Mouse (Mus musculus) R1 (cell line): ENCODE data around the gene Rhoh.

Source experiments
- DNase-seq: peaks from one replicate; pipeline ENCODE4 v3.0.0-alpha.2; 2018; ENCODE audit warnings: low read depth, low spot score

Gene Rhoh

DNA sequence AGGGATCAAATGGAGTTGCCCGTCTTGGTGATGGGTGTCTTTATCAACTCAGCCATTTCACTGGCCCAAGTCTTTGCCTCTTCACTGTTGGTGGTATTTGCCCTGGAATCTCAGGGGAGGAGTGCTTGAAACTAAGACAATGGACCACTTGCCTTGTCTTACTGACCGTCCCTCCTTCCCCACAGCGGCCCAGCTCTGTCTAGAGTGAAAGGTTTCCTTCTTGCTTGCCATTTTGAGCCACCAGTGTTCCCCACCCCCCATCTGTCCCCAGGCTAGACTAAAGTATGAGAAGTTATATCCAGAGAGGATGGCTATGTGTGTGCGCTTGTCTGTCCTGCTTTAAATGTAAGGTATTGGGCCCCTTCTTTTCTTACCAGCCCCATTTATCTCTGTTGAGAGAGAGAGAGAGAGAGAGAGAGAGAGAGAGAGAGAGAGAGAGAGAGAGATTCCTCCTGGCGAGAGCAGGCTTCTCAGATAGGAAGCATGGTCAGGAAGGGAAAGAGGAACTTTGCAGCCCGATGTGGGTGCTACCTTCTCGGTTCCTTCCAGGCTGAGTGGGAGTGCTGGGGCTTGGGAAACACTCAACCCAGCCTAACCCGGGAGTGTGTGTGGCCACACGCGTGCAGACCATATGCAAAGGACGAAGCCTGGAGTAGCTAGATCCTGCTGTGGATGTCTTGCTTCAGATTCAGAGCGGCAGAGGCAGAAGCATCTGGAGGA is 572 bp upstream of the Rhoh start:
- no peak for DNase-seq

DNA sequence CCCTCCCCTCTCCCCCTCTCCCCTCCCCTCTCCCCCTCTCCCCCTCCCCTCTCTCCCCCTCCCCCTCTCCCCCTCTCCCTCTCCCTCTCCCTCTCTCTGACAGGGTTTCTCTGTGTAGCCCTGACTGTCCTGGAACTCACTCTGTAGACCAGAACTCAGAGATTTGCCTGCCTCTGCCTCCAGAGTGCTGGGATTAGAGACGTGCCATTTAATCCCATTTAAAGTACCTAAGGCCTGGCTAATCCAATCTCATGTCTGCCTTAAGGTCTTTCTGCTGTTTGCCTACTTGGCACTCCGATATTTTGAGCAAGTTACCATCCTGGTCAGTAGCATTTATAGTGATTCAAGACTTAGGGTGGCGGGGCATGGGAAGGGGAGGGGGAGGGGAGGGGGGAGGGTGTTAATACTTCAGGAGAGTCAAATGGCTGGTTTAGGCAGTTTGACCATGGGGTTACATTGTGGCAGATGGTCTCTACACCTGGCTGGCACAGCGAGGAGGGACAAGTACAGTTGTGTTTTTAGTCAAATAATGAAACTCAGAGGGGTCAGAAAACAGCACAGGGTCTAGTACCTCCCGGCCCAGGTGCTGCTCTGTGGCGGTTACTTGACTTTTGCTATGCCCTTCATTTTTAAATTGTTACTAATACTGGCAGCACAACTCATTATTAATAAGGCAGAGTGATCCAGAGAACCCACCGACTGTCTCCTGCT is 1.4 kb downstream of the Rhoh start:
- DNase-seq = no peak

DNA sequence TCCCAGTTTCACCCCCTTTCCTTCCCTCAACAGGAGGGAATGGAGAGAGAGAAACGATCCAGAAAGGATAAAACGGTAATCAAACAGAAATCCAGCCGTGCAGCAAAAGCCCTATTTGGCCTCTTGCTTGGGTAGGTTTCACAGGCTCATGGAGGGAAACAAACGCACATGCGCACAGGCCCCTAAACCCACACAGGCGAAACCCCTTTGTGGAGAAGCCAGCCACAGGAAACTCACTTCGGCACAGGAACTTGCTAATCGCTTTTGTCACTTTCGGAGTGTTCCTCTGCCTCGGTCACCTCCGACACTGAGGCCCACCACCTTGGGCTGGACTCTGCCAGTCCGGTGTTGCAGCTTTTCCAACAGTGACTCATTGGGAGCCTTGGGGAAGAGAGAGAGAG is 2.3 kb downstream of the Rhoh start:
- DNase-seq = no peak

DNA sequence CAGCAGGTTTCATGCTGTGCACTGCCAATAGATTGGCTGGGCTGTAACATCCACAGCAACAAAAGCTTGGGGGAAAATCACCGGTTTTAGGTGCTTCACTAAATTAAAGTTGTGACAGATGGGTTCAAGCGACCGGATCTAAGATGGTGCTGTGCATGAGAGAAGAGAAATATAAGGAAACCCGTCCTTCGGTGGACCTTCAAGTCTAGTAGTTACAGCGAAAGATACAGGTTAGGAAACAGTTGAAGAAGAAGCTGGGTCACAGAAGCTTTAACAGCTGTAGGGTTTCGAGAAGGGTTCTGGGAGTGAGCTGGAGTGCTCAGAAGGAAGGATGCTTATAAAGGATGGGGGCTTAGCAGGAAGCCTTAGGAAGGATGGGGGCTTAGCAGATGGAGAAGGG is 3.5 kb downstream of the Rhoh start:
- DNase-seq = no peak

DNA sequence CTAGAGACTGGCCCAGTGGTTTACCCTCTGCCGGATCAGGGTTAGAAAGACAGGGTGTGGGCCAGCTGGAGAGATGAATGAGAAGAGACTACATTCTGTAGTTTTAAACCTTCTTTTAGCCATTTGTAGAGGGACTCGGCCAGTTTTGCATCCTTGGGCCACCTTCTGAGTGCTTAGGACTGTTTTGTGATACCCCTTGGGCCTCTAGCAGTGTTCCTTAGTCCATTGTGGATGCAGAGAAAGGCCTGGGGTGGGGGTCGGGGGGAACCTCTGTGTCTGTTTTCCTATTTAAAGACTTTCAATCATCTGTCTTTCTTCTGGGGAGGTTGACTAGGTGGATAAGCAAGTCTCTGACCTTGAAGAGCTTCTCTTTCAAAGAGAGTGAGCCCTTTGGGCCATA is 3.9 kb downstream of the Rhoh start:
- no peak for DNase-seq

DNA sequence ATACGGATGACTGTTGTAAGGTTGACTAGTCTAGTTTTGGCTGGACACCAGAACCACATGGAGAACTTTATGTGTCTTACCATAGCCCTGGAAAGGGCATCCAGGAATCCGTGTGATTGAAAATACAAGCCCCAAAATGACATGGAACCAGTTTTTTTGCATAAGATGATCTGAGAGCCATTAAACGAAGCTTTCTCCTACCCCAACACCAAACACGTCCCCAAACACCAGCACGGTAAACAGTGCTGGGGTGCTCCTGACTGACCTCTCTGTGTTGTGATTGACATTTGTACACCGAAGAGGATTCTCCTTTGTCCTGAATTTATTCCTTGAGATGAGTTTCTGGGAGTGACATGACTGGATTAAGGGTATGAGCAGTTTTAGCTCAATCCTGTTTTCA is 5.6 kb downstream of the Rhoh start:
- no peak for DNase-seq

DNA sequence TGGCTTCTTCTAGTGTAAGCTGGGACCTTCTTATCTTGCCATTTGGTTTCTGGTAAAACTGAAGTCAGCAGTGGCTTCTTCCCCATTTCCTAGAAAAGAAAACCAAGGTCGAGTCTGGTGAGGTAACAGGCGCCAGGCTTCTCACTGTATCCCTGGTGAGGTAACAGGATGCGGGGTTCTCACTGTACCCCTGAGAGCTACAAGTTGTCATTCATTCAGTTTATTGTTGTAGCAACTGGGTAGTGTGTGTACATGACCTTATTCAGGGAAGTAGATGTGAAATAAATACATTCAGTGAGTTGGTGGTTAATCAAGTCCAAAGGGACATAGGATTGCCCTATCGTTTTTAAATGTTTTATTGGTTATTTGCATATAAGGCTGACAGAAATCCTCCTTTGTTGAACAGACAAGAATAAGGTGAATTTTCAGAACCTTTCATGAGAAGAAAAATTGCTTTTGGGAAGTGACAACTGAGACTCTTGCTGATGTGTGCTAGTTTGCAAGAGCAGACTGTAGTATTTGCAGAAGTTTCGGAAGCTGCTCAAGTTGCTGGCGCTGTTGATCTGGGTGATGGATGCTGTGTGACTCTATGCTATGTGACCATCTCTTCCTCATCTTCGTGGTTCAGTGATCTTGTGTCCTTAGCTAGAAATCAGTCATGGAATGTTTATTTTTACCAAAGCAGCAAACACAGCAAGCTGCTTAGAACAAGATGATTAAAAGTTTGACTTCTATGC is 6.5 kb downstream of the Rhoh start:
- no peak for DNase-seq

DNA sequence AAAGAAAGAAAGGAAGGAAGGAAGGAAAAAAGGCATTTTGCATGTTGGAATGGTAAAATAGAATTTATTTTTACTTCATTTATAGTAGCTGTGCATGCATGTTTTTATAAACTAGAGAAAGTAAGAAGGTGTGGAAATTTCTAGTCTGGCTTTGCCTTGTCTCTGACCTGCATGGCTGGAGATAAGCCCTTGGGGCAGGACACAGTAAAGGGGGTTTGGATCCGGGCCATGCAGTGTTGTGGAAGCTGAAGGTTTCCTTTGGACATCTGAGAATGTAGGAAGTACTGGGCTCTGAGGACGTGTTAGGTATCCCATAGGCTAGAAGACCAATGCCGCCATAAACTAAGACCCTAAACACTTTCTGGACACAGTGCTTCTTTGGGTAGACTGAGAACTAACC is 7.4 kb downstream of the Rhoh start:
- DNase-seq = no peak

DNA sequence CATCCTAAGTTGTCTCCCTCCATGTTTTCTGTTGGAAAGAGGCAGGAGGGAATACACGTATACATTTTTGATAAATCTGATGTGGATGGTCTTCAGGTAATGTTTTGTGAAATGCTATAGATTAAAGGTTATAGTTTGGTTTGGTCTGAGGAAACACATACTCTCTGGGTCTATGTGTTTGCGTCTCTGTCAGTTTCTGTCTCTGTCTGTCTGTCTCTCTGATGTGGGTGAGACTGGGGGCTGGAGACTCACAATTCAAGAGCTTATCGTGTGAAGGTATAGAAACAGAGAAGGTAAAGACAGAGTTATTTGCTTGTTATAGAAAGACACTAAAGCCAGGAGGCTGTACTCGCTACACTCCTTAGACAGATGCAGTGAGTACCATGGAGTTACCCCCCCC is 8.6 kb downstream of the Rhoh start:
- DNase-seq = no peak

DNA sequence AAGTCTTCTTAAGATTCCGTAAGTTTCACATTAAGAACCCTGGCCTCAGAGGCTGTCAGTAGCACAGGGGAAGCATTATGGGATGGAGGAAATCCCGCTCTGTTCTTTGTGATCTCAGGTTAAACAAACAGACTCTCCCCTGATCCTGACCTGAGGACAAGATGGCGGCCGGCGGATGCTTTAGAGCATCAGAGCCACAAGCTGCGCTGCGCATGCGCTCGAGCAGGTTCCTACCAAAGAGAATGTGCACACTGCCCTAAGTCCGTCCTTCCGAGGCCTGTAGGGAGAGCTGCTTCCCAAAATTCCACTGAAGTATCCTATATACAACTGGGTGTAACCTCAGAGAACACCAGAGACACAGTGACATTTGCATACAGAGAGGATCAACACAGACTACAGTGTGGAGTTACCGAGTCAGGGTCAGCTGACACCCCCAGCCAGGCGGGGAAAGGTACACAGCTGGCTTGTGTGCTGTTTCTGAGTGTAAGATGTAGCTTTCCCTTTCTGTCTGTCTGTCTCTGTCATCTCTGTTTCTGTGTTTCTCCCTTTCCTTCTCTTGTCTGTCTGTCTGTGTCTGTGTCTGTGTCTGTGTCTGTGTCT is 10.4 kb downstream of the Rhoh start:
- peak; percentile 93 for DNase-seq

DNA sequence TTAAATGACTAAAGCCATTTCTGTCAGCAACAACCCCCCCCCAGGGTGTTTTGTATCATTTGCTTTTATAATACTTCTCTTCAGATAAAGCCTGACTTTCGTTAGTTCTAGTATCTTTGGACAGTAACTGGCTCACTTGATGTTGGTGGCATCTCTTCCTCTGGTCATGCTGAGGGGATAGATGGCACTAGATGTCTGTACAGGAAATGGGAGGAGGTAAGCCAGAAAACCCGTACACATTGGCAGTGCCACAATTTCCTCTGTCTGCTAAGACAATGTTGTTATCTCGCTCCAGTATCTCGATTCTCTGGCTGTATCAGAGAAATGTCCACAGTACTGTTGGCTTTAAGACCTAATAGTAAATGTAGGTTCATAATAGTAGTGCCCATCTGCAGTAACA is 12.2 kb downstream of the Rhoh start:
- no peak for DNase-seq

DNA sequence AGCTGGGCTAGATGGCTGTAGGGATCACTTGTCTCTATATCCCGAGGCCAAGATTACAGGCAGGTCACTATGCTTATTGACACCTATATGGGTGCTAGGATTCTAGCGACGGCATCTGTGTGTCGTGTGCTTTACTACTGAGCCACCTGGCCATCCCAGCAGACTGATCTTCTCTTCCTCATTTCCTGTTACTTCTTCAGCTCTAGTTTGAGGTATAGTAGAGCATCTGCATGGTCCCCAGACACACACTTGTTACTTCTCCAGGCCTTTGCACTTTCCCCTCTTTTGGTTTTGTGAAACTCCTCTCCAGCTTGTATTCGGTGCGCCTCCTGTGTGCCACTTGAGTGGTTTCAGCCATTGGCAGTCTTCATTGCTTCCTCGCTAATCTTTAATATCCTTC is 14.3 kb downstream of the Rhoh start:
- no peak for DNase-seq

DNA sequence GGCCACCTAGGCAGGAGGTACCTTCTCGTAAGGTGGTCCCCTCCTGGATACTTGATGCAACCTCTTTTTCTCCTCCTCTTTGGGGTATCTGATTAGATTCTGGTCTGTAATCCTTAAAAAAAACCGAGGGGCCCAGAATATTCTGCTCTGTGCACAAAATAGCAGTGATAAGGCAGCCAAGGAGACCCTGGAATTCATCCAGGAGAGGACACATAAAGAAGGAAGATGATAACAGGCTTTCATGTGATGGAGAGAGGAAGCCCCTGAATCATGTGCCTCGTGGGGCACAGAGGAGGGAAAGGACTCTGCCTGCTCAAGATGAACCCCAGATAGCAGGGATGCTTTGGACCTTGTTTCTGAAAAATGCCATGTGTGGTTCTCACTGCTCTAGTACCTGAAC is 17.4 kb downstream of the Rhoh start:
- no peak for DNase-seq

DNA sequence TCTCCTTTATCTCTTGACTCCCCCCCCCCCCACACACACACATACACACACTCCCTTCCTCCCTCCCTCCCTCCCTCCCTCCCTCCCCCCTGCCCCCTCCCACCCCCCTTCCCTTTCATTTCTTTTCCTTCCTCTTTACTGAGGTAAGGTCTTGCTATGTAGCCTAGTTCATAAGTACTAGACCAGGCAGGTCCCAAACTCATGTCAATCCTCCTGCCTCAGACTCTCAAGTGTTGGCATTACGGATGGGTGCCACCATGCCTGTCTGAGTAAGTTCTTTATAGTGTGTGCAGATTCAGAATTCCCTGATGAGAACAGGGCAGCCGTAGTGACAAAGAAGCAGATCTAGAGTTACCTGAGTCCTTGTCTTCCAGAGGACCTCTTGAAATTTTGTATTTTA is 20.2 kb downstream of the Rhoh start:
- no peak for DNase-seq

DNA sequence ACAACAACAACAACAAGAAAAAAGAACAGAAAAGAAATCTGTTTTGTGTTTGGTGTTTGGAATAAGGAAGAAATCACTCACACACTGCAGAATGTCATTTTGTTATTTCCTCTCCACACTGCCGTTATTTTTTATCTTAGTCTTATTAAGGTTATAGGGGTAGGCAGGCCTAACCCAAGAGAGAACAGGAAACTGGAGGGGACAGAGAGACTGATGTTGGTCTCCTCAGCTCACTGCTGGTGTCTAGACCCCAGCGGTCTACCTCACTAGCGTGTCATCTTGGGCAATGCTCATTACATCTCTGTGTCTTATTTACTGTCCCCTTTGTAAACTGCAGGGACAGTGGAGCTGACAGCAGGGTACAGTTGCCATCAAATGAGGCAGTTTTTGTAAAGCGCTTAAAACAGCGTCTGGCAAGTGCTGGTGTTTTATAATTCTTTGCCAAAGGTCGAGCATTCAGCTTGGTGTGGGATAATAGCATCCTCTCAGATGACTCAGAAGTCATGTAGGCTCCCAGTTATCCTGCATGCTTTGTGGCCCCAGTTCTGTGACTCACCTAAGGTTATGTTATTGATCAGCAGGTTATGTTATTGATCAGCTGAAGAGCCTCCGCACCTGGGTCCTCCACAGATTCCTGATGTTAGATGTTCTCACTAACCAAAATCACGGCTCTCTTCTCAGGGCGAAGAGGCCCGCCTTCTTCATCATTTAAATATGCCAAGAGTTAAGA is 21.6 kb downstream of the Rhoh start:
- DNase-seq = no peak

DNA sequence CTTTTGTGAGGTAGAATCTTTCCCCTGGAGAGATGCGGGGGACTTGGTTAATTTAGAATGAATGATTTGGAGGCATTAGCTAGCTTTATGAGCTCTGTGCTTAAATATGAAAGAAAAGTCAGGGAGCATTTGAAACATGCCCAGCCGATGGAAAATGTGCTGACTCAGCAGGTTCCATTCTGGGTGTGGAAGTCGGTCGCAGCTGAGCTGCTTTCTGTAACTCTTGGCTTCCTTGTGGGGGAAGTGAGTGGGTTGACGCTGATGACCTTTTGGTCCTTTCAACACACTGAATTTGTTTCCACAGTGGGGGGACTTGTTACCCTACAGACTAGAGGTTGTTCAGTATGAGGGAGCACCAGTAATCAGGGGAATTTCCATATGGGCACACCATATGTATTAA is 22.3 kb downstream of the Rhoh start:
- DNase-seq = no peak

DNA sequence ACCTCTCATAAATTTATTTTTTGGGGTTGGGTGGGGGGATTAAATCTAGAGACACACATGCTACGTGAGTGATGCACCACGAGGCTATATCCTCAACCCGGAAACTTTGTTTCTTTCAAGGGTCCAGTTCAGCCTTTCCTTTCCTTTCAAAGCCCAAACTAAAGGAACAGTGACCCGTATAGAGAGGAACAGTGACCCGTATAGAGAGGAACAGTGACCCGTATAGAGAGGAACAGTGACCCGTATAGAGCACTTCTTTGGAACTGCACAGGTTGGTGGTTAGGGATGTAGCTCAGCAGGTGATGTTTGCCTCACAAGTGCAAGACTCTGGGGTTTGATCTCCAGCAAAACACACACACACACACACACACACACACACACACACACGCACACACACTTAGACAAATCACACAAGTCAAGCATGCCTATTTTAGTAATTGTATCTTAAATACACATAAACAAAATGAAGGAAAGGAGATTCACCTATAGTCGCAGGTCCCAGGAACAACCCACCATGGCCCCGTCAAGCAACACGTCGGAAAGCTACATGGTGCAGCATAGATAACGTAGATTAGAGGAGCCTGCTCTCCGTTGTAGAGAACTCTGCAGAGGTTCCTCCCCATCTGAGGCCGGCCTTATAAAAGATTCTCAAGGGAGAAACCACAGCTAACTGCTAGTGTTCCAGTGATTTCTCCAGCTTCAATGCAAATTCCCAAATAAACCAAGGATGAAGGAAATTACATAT is 24.9 kb downstream of the Rhoh start:
- no peak for DNase-seq

DNA sequence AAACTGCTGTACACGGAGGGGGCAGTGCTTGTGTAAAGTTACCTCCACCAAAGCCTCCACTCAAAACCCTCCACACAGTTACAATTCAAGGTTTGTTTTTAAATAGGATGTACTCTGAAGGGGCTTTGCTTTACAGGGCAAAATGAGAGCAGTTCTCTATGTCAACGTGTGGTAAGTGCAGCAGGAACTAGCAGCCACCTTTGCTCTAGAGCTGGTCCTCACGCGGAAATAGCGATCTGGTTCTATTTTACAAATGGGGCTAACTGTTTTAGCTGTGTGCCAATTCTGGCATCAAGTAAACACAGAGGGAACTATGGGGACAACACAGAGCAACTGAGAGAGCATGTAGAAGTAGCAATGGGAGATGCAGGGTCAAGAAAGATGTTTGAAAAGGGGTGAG is 27.1 kb downstream of the Rhoh start:
- DNase-seq = no peak

DNA sequence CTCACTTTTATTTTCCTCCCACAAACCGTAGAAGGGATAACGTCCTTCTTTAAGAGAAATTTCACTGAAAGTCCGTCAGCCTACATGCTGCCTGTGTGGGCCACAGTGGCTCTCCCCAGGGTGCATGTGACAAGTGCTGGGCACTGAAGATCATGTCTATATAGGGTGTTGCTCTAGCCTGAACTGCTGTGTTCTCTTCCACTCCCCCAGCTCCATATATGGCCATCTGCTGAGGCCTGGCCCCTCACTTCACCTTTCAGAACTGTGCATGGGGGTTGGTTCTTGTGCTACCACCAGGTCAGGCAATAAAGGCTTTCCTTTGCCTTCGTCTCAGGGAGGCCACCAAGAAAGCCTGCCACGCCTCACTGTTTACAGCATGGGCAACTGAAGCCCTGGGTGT is 28.0 kb downstream of the Rhoh start:
- no peak for DNase-seq

DNA sequence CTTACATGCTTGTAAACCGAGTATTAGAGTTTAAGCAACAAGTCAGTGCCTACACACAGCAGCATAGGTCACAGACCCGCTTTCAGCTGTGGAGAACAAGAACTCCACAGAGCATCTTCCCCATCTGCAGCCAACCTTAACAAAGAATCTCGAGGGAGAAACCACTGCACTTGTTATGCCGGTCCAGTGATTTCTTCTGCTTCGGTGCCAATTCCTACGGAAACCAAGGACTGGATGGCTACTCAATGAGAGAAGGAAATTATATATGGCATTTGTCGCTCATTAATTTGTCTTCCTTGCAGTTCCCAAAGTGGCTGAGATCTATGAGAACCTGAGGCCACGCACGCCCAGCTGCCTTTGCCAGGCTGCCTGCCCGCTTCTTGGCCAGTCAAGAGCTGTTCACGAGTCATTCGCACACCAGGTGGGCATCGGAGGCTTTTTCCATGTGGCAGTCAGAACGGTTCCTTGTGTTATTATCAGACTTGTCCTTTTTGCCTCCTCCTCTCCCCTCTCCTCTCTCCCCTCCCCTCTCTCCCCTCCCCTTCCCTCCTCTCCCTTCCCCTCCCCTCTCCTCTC is 30.3 kb downstream of the Rhoh start:
- DNase-seq = no peak
